Mouse (Mus musculus) gastrocnemius, adult 8-10 months (tissue): ENCODE results near the gene Tceanc2. TPM values are rescaled to one million over a fixed set of nuclear protein-coding genes. Genes with fewer than 3 reads are reported as not detected.

Experiments
- DNase-seq, 2 experiments: peaks; one replicate each; pipeline ENCODE4 v3.0.0; 2022; ENCODE audit warnings: low spot score in 2 of 2
- total RNA-seq, 4 experiments: library from RNA; stranded (reverse); gene quantifications; 2 replicates each; pipeline ENCODE4 v1.2.4; 2022

Tceanc2 gene
- total RNA-seq, 4 experiments from 2014 or later = 11.0 to 14.8 (median 11.9) TPM

DNA sequence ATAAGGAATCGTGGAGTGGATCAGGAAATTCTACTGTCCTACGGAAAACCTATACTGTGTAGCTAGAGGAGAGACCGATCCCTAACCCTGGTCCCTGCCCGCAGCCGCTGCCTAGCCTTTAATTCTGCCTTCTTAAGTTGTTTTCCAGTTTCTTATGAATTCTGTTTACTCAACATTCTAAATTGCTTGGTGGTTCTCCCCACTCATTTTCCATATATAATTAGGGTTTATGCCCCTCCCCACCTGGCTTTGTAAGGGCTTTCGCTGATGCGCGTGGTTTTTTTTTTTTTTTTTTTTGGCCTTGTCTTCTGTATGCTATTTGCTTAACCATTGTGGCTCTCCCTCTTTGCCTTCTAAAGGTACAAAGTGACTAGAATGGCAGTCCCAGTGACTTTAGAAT lies 645 bp upstream of the Tceanc2 start:
- DNase-seq = no peak

DNA sequence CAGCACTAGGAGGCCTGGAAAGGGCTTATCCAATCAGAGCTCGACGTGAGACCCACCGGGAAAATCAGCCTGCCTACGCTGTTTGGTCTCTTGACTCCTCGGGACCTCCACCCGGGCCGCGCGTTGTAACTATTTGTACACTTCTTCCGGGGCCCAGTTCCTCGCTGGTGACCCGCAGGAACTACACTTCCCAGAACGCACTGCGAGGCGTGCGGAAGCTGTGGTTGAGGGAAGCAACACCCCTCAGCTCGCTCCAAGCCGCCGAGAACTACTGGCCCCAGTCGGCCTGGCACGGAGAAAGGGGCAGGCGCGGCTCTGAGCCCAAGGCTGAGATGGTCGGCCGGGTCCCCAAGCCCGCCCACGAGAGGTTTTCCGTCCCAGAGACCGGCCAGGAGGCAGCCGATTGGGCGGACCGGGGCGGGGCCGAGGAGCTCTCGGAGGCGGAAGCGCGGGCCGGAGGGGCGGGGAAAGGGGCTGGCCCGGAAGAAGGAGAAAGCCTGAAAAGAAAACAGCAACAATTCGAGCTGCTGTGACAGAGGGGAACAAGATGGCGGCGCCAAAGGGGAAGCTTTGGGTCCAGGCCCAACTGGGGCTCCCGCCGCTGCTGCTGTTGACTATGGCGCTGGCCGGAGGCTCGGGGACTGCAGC lies 610 bp downstream of the Tceanc2 start, which contains the start of gene Tmem59:
Gene Tmem59, plus strand, starts transcription at position 218 of the 648 bp plus-strand sequence.
- peak; percentile 98 for DNase-seq

DNA sequence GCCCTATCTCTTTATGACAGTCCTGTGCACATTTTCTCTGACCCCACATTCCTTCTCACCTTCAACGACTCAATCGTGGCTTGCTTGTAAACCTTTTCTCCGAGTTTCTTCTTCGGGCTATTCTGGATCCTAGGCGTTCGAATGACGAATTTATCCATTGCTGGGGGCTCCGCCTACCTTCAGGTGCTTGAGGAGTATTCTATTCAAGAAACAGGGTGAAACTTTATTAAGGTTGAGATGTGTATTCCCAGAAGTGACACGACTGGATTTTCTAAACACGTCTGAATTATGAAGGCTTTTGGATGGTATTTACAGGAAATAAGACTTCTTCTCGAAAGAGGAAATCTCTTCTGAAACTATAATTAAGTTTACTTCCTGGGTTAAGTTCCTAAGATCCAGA lies 1.4 kb downstream of the Tceanc2 start:
- no peak for DNase-seq

DNA sequence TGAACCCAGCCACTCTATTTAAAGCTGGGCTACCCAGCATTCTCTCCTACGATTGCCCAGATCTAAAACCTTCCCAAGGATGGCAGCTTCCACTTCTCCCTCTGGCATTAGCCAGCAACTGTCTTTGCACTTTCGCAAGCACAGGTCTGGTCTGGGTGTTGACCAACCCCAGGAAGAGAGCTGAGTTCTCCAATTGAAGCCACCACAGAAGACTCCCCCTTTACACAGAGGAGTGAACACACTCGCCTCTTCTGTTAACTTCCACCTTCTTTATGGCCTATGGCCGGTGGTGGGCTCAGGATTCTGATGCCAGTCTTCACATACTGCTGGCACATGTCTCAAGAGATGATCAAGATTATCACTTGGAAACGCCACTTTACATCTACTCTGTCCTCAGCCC lies 11.1 kb downstream of the Tceanc2 start:
- DNase-seq = no peak

DNA sequence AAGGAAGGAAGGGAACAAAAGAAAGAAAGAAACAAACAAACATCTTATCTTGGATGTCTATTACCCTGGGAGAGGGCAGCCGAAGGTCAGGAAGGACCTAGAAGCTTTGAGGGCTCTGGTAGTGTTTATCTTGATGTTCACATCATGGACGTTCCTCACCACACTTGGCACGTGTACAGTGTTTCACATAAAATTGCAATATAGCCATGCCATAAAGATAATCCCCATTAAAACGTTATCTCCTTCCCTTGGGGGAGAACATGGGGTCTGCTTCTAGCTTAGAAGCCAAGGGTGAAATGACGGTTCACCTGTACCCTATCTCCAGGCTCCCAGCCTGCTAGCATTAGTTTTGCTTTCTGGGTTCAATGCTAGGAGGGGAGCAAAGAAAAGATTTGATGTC lies 12.2 kb downstream of the Tceanc2 start:
- DNase-seq = no peak

DNA sequence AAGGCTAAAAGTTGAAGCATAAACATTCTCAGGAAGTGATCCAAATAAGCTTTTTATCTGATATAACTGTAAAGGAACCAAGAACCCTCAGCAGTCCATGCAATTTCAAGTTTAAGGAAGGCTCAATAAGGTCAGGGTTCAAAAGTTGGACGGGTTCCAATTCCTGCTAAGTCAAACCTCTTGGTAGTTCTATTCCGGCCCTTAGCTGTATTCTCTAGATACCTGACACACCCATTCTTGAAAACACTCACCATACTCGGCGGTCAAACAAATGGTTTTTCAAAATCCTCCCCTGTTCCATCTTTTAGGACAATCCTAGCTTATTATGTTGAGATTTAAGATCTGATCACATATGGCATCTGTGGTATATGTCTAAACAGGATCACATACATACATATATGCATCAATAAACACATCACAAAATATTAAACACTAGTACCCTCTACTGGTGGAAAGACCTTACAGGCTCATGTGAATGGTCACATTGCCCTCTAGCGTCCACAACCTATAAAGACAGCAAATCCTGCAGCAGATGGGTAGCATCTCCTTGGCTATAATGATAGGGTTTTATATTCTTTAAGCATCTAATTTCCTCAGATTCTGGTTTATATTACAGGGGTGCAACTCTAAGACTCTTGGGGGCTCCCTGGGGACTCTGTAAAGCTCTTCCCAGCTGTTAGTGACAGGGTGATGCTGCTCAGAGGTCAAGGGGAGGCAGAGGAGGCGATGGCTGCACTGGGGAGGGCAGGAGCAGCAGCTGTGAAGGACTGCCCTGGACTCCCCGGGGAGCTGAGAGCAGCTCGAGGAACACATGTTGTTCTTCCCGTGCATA lies 14.9 kb downstream of the Tceanc2 start:
- DNase-seq = peak; percentile 20 to 23

DNA sequence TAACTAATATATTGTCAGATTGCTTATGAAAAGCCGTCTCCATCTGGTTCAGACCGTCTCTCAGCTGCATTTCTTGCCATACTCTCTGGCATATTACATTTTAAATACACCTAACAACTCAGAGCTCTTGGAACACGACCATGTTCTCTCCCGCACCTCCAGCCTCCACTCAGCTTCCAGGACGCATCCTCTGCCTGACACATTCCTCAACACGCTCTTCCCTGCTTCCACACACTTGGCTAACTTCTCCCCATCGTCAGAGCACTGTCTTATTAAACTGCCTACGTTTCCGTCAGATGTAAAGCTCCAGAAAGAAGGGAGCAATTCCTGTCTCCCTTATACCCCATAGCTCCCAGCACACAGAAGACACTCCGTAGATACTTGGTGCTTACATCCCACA lies 15.6 kb downstream of the Tceanc2 start:
- DNase-seq = no peak

DNA sequence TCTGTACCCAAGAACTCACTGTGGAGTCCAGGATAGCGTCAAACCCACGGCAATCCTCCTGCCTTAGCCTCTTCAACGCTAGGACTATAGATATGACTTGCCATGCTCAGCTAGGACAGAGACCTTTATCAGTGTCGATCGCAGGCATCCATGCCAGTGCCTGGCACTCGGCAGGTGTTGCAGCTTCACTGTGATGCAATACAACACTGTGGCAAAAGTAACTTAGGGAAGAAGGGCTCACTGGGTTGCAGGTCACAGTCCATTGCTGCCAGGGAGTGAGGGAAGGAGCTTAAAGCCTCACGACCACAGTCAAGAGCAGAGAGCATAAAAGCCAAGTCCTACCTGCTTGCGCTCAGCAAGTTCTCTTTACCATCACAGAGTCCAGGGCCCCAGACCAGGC lies 18.7 kb downstream of the Tceanc2 start:
- DNase-seq = no peak

DNA sequence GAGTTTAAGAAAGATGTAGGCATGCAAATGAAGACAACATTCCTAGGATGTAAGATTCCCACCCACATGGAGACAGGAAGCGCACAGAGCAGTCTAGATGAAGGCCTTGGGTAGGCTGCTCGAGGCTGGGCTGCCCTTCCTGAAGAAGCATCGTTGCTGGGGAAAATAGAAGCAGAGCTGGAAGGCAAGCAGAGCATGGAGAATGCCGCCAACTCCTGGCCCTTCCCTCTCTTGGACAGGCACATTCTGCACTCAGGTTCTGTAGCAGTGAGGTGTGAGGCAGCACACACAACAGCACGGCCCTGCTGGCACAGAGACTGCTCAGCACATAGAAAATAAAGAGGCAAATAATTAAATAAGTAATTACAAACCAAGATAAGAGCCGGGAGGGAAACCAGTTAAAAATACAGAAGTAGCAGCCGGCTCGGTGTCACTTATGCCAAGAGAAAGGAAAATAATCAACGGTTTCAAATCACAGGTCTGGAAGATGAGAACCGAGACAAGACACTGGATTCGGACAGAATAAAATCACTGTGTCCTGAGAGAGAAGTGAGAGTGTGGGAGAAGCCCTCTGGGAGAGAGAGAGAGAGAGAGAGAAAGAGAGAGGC lies 19.6 kb downstream of the Tceanc2 start:
- no peak for DNase-seq

DNA sequence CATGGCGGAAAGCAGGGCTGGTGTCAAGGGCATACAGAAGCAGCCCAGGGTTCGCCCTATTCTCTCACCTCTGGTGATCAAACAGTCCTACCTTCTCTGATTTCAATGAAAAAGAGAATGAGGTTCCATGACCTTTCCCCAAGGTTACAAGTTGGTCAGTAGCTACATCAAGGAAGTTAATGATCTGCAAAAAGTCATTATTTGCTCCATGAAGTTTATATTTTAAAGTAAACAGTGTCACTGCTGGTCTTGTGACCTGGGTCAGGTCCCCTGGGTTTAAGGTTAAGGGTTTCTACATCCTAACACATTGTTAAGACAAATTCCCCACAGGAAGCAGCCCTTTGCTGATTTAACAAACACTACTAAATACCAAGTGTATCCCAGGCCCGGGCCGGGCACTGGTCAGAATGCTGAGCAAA lies 21.9 kb downstream of the Tceanc2 start:
- no peak for DNase-seq

DNA sequence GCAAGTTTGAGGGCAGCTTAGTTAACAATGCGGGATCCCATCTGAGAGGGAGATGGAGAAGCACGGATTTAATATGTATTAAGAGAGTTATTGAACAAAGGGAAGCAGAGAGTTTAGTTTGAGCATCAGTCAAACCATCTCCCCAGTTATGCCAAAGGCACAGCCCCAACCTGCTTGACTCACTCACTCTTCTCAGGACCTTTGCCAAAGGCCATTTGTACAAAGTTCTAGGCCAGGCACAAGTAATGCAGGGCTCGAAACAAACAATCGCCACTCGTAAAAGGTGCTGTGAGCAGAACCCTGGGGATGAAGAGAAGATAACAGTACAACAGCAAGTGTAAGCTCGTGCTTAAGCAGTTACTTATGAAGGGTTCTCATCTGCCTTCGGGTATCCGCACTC lies 26.3 kb downstream of the Tceanc2 start:
- no peak for DNase-seq

DNA sequence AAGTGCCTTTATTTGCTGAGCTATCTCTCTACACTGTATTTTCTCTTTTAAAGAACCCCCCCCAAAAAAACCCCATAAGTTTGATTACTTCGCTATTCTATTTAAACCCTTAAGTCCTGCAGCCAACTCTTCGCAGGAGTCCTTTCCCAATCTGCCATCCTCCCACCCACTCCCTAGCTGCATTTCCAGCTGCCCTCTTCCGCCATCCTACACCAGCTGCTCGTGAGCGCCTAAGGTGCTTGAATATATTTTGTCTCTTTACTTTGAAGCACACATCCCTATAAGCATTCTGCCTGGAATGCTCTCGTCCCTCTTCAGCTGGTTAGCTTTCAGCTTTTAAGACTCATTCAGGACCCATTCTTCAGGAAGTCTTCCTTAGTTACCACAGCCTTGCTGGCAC lies 27.9 kb downstream of the Tceanc2 start:
- no peak for DNase-seq

DNA sequence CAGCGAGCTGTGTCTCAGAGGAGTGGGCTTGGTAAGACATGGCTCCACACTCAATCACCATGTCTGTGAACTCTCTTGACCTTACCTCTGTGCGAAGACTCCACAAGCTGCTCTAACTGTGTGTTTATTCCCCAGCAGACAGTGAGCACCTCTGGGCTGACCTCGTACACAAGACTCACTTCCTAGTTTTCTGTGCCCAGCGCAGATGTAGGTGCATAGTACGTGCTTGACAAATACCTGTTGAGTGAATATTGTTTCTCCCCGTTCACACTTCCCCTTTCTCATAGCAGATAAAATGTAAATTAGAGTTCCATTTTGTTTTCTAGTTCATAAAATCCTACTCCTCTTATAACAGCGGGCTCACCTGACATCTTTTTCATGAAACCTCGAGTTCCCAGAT lies 35.4 kb downstream of the Tceanc2 start:
- no peak for DNase-seq

DNA sequence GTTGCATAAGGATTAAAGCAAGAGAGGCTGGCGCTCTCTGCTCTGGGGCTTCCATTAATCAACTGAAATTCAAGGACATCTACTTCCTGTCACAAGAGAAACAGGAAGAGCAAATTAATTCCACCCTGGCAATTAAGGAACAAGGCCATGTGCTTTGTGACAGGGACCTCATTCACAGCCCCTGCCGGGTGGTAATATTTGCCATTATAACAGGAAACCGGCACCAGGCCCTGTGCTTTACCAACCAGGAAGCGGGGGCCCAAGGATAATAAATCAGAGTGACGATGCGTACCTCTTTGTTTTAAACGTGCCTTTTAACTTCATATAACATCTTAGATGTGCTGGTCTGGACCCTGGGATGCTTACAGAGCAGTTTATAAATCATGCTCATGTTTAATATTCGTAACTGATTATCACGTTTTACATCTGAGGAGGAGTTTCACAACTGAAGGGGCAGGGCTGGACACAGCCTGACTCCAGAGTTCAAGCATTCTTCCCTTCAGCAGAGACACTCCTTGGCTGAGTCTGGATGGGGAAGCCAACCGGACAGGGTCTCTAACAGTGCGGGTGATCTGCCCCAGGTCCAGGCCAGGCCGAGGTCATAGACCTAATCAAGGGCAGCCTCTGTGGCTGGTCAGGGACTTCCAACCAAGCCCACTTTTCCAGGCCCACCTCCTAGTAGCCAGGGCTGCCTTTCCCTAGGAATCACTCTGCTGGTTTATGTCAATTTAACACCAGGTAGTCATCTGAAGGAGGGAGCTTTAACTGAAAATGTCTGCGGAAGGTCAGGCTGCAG lies 38.9 kb downstream of the Tceanc2 start:
- no peak for DNase-seq

DNA sequence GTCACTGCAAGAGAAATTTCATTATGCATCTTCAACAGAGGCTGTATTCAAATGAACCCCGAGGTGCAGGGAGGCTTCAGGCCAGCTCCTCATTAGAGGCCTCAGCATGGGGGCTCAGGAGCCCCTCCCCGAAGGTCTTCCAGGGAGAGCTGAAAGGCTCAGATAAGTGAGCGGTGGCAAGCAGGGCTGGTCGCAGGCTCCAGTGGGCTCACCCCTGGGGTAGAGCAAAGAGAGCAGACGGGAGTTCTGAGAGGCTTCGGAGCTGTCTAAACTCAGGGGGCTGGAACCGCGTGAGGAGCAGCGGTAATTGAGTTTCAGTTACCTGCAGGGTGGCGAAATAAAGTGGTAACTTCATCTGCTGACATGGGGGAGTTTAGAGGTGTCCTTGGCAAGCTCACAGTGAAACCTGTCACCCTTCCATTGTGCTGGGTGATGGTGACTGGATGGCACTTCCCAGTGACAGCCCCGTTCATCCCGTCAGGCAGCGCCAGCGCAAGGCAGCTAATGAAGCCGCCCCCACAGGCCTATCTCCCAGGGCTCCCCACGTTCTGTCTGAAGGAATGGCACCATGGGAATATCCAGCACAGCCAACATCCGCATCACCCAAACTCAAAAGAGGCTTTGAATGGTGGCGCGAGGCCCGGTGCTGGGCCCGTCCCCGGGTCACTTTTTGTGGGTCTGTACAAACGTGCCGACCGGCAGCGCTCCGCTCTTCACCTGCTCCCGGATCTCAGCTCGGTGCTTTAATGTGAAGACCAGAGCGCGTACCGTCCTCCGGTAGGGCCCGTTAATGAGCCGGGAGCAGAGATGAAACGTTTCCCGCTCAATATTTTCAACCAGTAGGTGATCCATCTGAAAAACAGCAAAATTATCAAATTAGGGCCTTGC lies 39.7 kb downstream of the Tceanc2 start:
- no peak for DNase-seq

DNA sequence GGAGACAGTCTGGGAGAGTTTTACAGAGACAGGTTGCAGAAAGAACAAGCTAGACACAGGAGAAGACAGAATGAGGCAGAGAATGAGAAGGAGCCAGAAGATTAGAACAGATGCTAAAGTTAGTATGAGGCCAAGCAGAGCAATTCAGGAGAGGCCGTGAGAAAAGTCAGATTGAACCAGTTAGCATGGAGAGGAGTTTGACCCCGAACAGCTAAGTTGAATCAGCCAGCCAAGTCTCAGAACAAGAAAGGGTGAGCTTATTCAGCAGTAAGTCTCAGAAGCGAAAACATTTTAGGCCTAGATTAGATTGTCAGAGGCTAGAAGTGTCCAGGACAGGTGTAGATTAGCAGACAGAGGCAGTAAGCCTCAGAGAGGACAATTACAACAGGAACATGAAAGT lies 42.4 kb downstream of the Tceanc2 start:
- no peak for DNase-seq

DNA sequence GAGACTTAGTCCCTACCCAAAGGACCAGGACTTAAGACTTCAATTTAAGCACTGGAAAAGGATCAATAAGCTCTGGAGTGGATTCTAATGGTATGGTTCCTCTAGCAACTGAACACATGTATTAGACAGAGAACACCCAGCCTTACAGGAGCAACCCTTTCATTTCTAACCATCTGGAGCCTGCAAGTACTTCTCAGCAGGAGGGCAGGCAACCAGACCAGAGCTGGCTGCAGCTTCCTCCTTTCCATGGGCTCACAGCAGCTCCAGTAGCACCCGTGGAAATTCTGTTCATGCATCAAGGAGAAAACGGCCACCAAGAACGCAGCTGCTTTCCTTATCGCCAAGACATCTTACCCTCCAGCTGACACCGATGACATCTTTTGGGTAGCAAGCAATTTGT lies 43.3 kb downstream of the Tceanc2 start:
- no peak for DNase-seq

DNA sequence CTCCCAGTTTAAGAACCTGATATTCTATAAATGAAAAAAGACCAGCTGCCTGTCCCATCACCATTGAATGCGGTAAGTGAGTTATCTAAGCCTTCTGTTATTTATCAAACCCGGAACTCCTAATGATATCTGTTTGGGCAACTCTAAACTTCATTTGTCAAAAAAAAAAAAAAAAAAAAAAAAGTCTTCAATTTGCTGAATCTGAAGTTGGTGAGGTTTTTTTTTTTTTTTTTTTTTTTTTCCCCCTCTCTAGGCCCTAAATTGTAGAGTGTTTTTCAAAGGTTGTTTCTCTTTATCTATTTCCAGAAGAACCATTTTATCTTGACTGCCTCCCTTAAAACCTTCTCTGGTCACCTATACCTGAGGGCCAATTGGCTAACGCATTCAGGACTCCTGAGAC lies 44.0 kb downstream of the Tceanc2 start:
- no peak for DNase-seq

DNA sequence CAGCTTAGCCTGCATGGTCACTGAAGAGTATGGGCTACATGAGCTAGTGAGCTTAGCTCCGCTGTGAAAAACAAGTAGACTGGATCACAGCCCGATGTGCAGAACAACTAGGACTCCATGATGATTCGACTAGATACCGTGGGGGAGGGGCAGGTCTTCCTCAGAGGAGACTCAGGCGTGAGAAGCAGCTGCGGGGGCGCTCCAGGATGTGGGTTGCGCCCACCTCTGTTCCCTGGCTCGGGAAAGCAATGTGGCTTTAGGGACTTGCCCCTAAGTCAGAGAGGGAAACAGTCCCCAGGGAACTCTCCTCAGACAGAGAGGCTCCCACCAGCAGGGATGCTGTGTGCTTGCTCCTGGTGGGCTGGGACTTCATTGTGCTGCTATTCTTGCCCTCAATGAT lies 48.4 kb downstream of the Tceanc2 start:
- no peak for DNase-seq

DNA sequence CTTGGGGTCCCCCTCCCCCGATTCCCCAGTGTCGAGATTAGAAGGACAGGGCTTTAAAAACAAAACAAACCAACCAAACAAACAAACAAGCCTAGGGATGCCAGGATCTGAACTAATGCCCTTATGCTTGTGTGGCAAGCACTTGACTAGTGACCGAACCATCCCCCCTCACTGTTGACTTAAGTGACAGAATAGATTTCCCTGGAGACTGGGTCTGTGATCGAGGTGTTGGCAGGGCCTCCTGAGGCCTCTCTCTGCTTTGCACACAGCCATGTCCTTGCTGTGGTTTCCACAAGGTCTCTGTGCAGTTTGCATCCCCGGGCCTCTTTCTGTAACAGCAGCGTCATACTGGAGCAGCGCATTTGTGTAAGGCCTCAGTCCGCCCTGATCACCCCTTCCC lies 49.5 kb downstream of the Tceanc2 start:
- no peak for DNase-seq
